Mouse (Mus musculus) splenic B cell, adult 2 months (primary cell): ENCODE data around the gene Arrdc5.
"Not testable (repeated sequence)": the region's sequence is repeated elsewhere in the genome, so short reads cannot be mapped to it uniquely, and the experiment has no call there.

Experiments used
- DNase-seq: peaks from one replicate; pipeline ENCODE4 v3.0.0-alpha.2; 2011; ENCODE audit warnings: low read depth, low spot score
- H3K27me3 ChIP-seq: 2 replicates; pipeline ENCODE4 v1.6.1; 2012; ENCODE audit warnings: mild to moderate bottlenecking, low read length, moderate library complexity, mixed read lengths; ENCODE audit not compliant: control insufficient read depth, poor library complexity, insufficient read depth, severe bottlenecking
- H3K36me3 ChIP-seq: 2 replicates; pipeline ENCODE4 v1.6.1; 2012; ENCODE audit warnings: mild to moderate bottlenecking, low read length, moderate library complexity, mixed read lengths; ENCODE audit not compliant: control insufficient read depth, poor library complexity, insufficient read depth, severe bottlenecking

Arrdc5 gene

GRCm38 (mm10) chr17:56259301-56260037 is 40.6 kb downstream of the Arrdc5 start:
- Histone ChIP-seq H3K27me3 (no peaks in the 10 kb centered on the region), H3K36me3 (peaks cover 5% of the 10 kb centered on the region)
- DNase-seq: no peak

- DNase-seq, H3K36me3 ChIP-seq, H3K27me3 ChIP-seq: not testable (repeated sequence)
These were observed 41.3 kb downstream of the Arrdc5 start for GRCm38 (mm10) chr17:56258812-56259211.

DNA sequence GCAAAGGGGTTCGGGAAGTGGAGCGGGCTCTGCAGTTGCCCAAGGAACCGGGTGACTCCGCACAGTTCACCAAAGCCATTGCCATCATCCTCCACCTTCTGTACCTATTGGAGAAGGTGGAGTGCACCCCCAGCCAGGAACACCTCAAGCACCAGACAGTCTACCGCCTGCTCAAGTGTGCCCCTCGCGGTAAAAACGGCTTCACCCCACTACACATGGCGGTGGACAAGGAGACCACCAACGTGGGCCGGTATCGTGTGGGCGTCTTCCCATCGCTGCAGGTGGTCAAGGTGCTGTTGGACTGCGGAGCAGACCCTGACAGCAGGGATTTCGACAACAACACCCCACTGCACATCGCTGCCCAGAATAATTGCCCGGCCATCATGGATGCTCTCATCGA is 41.8 kb downstream of the Arrdc5 start:
- not testable (repeated sequence) for H3K27me3 ChIP-seq, H3K36me3 ChIP-seq, DNase-seq

DNA sequence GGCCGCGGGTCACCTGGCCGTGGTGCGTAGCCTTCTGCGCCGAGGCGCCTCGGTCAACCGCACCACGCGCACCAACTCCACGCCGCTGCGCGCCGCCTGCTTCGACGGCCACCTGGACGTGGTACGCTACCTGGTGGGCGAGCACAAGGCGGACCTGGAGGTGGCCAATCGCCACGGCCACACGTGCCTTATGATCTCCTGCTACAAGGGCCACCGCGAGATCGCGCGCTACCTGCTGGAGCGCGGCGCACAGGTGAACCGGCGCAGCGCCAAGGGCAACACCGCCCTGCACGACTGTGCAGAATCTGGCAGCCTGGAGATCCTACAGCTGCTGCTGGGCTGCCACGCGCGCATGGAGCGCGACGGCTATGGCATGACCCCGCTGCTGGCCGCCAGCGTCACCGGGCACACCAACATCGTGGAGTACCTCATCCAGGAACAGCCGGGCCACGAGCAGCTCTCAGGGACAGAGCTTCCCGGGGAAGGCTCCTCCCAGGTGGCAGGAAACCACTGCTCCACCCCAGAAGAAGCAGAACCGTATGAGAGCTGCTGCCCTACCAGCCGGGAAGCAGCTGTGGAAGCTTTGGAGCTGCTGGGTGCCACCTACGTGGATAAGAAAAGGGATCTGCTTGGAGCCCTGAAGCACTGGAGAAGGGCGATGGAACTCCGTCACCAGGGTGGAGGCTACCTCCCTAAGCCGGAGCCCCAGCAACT is 42.7 kb downstream of the Arrdc5 start:
- Histone ChIP-seq H3K27me3 (no peaks in the 10 kb centered on the region), H3K36me3 (peaks cover 5% of the 10 kb centered on the region)
- DNase-seq: peak; percentile 32

GRCm38 (mm10) chr17:56256239-56256881 is 43.7 kb downstream of the Arrdc5 start, which contains the start of gene Fem1a:
Fem1a (plus strand) TSS chr17:56256810.
- peak; percentile 98 for DNase-seq
- Histone ChIP-seq H3K27me3 (no peaks in the 10 kb centered on the region), H3K36me3 (peaks cover 4% of the 10 kb centered on the region; the same call in 1 of the 2 replicates)

GRCm38 (mm10) chr17:56255863-56256238 is 44.2 kb downstream of the Arrdc5 start:
- no peaks in the 10 kb centered on the region for H3K36me3 ChIP-seq
- DNase-seq: peak; percentile 99

DNA sequence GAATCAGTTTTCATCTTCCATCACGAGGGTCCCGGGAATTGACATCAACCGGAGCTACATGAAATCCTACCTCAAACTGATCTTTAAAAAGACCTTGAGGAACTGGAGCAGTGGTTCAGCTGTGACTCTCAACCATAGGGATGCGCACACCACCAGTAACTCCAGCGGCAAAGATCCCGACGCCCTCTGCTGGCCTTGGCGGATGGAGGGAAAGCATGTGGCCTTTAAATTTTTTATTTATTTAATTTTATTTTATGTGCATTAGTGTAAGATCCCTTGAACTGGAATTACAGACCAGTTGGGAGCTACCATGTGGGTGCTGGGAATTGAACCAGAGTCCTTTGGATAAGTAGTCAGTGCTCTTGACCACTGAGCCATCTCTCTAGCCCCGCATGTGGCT is 44.7 kb downstream of the Arrdc5 start:
- no peaks in the 10 kb centered on the region for H3K27me3 ChIP-seq
- DNase-seq: no peak
- no peaks in the 10 kb centered on the region for H3K36me3 ChIP-seq

More at GRCm38 (mm10) chr17:56255863-56256238, 44.2 kb downstream of the Arrdc5 start:
- no peaks in the 10 kb centered on the region for H3K27me3 ChIP-seq

- no peaks in the 10 kb centered on the region for H3K36me3 ChIP-seq
- no peaks in the 10 kb centered on the region for H3K27me3 ChIP-seq
- DNase-seq: no peak
These were observed 45.4 kb downstream of the Arrdc5 start for GRCm38 (mm10) chr17:56254695-56255094.

DNA sequence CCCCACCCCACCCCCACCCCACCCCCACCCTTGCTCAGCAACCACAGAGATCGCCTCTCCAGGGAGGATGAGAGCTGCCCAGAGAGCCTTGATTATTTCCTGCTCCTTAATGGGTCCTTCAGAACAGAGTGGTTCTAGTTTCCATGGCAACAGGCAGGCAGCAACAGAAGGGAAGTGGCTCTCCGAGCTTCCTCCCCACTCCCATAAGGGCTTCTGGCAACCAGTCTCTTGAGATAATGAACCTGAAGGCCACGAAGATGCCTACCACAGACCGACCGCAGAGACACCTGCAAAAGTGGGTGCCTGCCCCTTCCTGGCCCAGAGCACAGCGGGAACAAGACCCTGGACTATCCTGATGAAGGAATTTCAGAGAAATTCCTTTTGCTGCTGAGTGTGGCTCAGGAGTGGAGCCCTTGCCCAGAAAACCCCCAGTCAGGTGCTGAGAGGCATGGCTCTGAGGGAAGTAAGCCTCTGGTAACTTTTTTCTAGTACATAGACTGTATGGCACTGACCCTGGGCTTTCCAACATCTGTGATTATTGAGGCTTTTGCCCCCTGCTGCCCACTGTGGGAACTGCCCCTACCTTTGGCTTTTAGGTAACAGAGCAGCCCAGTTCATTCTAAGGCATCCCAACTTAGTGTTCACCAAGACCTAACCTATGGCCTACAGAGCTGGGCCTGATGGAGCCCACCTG is 48.8 kb downstream of the Arrdc5 start:
- no peaks in the 10 kb centered on the region for H3K27me3 ChIP-seq
- DNase-seq: peak; percentile 86
- no peaks in the 10 kb centered on the region for H3K36me3 ChIP-seq

DNA sequence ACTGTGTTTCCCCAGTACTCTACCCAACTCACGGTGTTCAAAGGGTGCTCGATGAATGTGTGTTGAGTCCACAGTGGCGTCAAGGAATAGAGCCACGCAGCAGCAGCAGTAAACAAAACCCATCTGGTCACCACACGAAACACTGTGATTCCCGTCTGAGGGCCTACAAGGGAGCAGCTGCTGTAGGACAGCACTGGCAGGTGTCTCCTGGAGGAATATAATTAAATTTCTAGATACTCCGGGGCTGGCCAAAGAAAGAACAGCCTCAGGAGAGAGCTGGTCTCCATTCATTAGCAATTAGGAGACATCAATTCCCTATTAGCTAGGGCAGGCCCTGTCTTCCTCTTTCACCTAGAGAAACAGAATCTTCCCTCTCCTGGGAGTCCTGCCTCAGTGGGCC is 54.5 kb downstream of the Arrdc5 start:
- H3K36me3 ChIP-seq: no peaks in the 10 kb centered on the region
- DNase-seq: no peak
- H3K27me3 ChIP-seq: no peaks in the 10 kb centered on the region; the same call in 1 of the 2 replicates
